Mouse (Mus musculus) liver, postnatal 0 days (tissue): Measurements from ENCODE around the gene Nsg1. TPM values are rescaled to one million over a fixed set of nuclear protein-coding genes. Genes with fewer than 3 reads are reported as not detected.

Source experiments
- ATAC-seq: fragments of 200-750 bp; cut with Nextera tagmentation; 2 replicates; pipeline ENCODE4 v1.8.0; 2017; ENCODE audit warnings: mild to moderate bottlenecking, moderate library complexity
- DNase-seq: peaks from one replicate; pipeline ENCODE4 v3.0.0-alpha.2; 2016
- H3K27ac ChIP-seq: fragments of 300-500 bp; sonication (generic); 2 replicates; pipeline ENCODE4 v1.5.1; 2014; ENCODE audit warnings: antibody characterized with exemption, moderate library complexity, mild to moderate bottlenecking, low read depth
- H3K27me3 ChIP-seq: fragments of 300-500 bp; sonication (generic); 2 replicates; pipeline ENCODE4 v1.6.1; 2014; ENCODE audit warnings: low read length, control low read depth, mixed read lengths; ENCODE audit not compliant: insufficient read depth
- H3K36me3 ChIP-seq: fragments of 300-500 bp; sonication (generic); replicated peaks from 2 replicates; pipeline ENCODE4 v1.6.1; 2014; ENCODE audit warnings: mild to moderate bottlenecking, control low read depth, low read length, moderate library complexity, mixed read lengths; ENCODE audit not compliant: insufficient read depth
- H3K4me1 ChIP-seq: fragments of 300-500 bp; sonication (generic); 2 replicates; pipeline ENCODE4 v1.6.1; 2014; ENCODE audit warnings: antibody characterized with exemption, mild to moderate bottlenecking, control low read depth; ENCODE audit not compliant: insufficient read depth
- H3K4me2 ChIP-seq: fragments of 300-500 bp; sonication (generic); 2 replicates; pipeline ENCODE4 v1.6.1; 2014; ENCODE audit warnings: low read depth, mild to moderate bottlenecking, low read length, moderate library complexity, mixed read lengths
- H3K4me3 ChIP-seq: fragments of 300-500 bp; sonication (generic); 2 replicates; pipeline ENCODE4 v1.5.1; 2014; ENCODE audit warnings: low read depth, low read length
- H3K9ac ChIP-seq: fragments of 300-500 bp; sonication (generic); replicated peaks from 2 replicates; pipeline ENCODE4 v1.6.1; 2014; ENCODE audit warnings: mild to moderate bottlenecking, moderate library complexity
- H3K9me3 ChIP-seq: fragments of 300-500 bp; sonication (generic); 2 replicates; pipeline ENCODE4 v1.6.1; 2016; ENCODE audit warnings: mild to moderate bottlenecking, control low read depth, low read length, mixed read lengths
- CTCF ChIP-seq: sonication (generic); IDR thresholded peaks from 2 replicates; pipeline ENCODE4 v1.5.1; 2016; ENCODE audit warnings: antibody characterized with exemption, low read depth
- EP300 ChIP-seq: IDR thresholded peaks from 2 replicates; pipeline ENCODE4 v1.6.1; 2016; ENCODE audit warnings: antibody characterized with exemption, low read depth, mild to moderate bottlenecking
- WGBS: fragments of 180-500 bp; shearing (Covaris S2); extraction: QIAGEN DNeasy Blood & Tissue Kit; methylation state at CpG from one replicate; pipeline ENCODE4 v1.1.7; 2014; ENCODE audit not compliant: insufficient replicate concordance; 5-methylcytosine and 5-hydroxymethylcytosine counted together
- polyA plus RNA-seq: library from polyadenylated mRNA; unstranded; fragments of >200 nt; fragmentation: Nextera tagmentation; extraction: Ambion mirVana; gene quantifications from 2 replicates; pipeline ENCODE4 v1.2.1, GENCODE M21; 2015

The Nsg1 gene
- polyA plus RNA-seq, 1 experiment from 2014 or later, result 1.3 TPM

DNA sequence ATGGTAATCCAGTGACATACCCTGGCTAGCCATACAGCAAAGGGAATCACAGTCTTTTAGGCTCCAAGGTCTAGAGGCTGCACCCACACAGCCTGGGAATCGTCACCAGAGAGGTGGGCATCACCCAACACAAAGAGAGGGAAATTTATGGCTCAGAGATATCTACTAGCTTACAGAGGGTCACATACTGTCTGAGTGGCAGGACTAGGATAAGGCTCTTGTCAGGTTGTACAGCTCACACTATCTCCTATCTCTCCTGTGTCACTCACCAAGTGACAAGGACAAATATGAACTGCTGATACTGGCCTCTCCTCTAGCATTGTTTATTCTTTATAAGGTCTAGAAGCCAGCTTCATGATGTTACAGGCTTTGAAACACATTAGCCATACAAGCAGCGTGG is 30.4 kb downstream of the Nsg1 start:
- no peaks in the 10 kb centered on the region for H3K9me3 ChIP-seq
- no peaks in the 10 kb centered on the region for H3K27me3 ChIP-seq
- TF ChIP-seq EP300, result no peak
- no peak for TF ChIP-seq CTCF
- no peak overlapping the region for H3K4me2 ChIP-seq
- no peak overlapping the region for H3K27ac ChIP-seq
- no peak overlapping the region for H3K4me3 ChIP-seq
- WGBS, result 81% methylated on average over 2 of the region's 2 CpGs
- H3K36me3 ChIP-seq, result peaks cover 4% of the 10 kb centered on the region
- no peak overlapping the region for H3K9ac ChIP-seq
- no peaks in the 10 kb centered on the region for H3K4me1 ChIP-seq
- DNase-seq, result no peak
- ATAC-seq, result no peak

DNA sequence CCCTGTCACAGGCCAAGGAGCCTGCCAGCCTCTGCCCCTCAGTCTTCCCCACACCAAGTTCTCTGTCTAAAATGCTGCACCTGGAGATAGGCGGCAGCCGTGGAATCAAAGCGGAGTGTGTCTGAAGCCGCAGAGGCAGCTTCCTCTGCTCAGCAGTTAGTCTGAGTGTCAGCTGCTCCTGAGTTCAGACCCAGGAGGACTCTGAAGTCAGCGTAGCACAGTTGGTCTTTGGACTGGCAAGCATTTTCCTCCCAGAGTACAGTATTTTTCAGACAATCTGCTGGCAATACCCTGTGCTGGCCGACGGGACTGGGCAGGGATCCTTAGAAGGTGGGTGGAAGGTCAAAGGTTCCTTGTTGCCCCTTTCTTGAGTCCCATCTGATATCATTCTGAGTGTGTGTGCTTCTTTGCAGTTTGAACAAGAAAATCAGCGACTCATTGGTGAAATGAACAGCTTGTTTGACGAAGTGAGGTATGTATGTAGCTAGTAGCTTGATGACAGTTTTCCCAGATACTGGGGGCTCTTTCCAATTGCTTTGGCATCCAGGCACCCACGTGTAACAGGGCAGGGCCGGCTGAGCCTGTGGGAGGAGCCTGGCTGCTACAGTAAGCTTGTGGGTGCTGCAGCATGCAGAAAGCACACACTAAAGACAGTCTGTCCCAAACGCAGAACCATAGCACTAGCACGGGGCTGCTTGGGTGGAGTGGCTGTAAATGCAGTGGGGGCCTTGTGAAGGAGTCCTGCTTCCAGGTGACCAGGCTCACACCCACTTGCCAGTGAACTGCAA is 33.0 kb downstream of the Nsg1 start:
- Histone ChIP-seq H3K4me1 (no peaks in the 10 kb centered on the region), H3K27ac (no peak overlapping the region), H3K9me3 (no peaks in the 10 kb centered on the region), H3K36me3 (peaks cover 4% of the 10 kb centered on the region), H3K9ac (no peak overlapping the region), H3K4me3 (no peak overlapping the region), H3K27me3 (no peaks in the 10 kb centered on the region), H3K4me2 (no peak overlapping the region)
- TF ChIP-seq EP300, result no peak
- no peak for TF ChIP-seq CTCF
- ATAC-seq (no peak), DNase-seq (no peak)
- WGBS, result 82% methylated on average over 13 of the region's 13 CpGs

DNA sequence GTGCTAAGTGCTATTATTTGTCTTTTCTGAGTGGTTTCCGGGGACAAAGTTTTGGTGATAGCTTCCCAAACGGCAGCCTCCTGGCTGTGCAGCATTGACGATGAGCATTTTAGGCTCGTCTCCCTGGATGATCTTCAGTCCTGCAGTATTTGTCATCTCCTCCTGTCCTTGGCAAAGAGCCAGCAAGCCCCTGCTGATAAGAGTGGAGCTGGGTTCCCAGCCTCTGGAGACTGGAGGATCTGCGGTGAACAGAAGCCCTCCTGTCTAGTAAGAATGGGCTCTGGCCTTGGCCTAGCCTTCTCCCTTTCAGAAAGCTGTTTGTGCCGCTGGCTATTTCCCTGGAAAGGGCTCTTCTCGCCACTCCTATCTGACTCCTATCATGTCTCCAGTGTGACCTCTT is 38.0 kb downstream of the Nsg1 start:
- no peak for ATAC-seq
- Histone ChIP-seq H3K9me3 (no peaks in the 10 kb centered on the region), H3K4me2 (no peak overlapping the region), H3K4me3 (no peak overlapping the region), H3K27me3 (no peaks in the 10 kb centered on the region), H3K27ac (no peak overlapping the region), H3K9ac (no peak overlapping the region), H3K4me1 (no peaks in the 10 kb centered on the region), H3K36me3 (peaks cover 4% of the 10 kb centered on the region)
- no peak for TF ChIP-seq CTCF
- no peak for TF ChIP-seq EP300
- 69% methylated on average over 7 of the region's 7 CpGs for WGBS
- DNase-seq, result no peak

DNA sequence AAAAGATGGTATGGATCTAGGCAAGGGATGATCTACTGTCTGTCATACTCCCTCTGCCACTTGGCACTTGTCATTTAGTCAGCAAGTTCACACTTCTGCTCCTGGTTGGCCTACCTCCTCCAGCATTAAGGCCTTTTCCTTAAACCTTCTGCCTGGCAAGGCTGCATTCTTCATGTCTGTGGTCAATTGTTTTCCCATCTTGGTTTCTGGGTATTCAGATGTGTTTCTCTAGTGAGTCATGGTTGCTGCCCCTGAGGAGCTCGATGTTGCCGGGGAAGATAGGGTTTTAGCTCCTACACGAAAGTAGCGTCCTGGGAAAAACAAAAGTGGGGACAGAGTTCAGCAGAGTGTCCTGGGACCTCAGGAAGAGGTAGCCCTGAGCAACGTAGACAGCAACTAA is 40.4 kb downstream of the Nsg1 start:
- Histone ChIP-seq H3K9me3 (no peaks in the 10 kb centered on the region), H3K27me3 (no peaks in the 10 kb centered on the region), H3K27ac (no peak overlapping the region), H3K9ac (no peak overlapping the region), H3K4me1 (no peaks in the 10 kb centered on the region), H3K4me2 (no peak overlapping the region), H3K36me3 (peaks cover 7% of the 10 kb centered on the region), H3K4me3 (no peak overlapping the region)
- no peak for ATAC-seq
- WGBS, result 89% methylated on average over 5 of the region's 5 CpGs
- no peak for DNase-seq
- no peak for TF ChIP-seq EP300
- no peak for TF ChIP-seq CTCF

DNA sequence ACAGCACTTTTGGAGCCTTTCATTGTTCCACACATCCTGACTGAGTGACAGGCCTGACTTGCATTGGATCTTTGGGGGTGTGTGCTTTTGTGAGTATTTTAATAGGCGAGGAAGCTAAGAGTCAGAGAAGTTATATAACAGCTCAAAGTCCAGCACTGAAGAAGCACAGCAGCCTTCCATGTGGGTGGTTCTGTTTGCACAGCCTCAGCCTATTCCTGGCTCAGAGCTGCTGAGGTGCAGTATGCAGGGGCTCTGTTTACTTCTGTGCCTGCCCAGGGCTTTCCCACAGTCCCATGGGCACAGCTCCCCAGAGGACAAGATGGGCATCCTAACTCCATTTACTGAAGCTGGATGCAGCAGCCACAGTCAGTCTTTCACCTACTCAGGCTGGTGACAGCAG is 42.7 kb downstream of the Nsg1 start:
- Histone ChIP-seq H3K36me3 (peaks cover 10% of the 10 kb centered on the region), H3K4me1 (no peaks in the 10 kb centered on the region), H3K27me3 (no peaks in the 10 kb centered on the region), H3K27ac (no peak overlapping the region), H3K9me3 (no peaks in the 10 kb centered on the region), H3K4me3 (no peak overlapping the region), H3K9ac (no peak overlapping the region), H3K4me2 (no peak overlapping the region)
- peak; percentile 29; the same call in 1 of the 2 replicates for ATAC-seq
- TF ChIP-seq EP300 (no peak), CTCF (no peak)
- no peak for DNase-seq
- 65% methylated on average over 1 of the region's 1 CpGs for WGBS

DNA sequence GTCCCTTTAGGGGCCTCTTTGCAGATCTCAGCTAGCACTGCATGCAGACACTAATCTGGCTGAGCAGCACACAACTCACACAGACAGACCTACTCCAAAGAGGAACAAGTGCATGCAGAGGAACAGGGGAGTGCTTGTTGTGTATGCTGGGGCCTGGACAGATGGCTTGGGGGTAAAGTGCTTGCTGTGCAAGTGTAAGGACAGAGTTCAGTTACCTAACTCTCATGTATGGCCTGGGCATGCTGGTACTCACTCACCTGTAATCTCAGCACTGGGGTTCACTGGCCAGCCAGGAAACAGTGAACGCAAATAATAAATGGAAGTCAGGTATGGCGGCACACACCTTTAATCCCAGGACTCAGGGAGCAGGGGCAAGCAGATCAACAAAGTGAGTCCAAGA is 45.2 kb downstream of the Nsg1 start:
- ATAC-seq, result 0 out of 2 replicates have a peak, but pooled peaks have one; percentile 27

More for the DNA sequence above, 45.2 kb downstream of the Nsg1 start:
- Histone ChIP-seq H3K27me3 (no peaks in the 10 kb centered on the region), H3K9ac (no peak overlapping the region), H3K9me3 (no peaks in the 10 kb centered on the region), H3K27ac (no peak overlapping the region), H3K4me2 (no peak overlapping the region), H3K4me3 (no peak overlapping the region), H3K36me3 (peaks cover 14% of the 10 kb centered on the region), H3K4me1 (no peaks in the 10 kb centered on the region)
- no peak for TF ChIP-seq EP300
- TF ChIP-seq CTCF, result no peak
- no peak for DNase-seq
- 82% methylated on average over 2 of the region's 2 CpGs for WGBS
